Mouse (Mus musculus) gastrocnemius, postnatal 25 days (tissue): ENCODE measurements at regions not wholly inside any gene's neighbourhood (a gene's known extent, or its start where the extent isn't known, plus 50 kb on each side); places are given as distances from the start of the nearest gene placed in this dataset.

Experiments used
- DNase-seq: peaks from one replicate; pipeline ENCODE4 v3.0.0; 2022

- DNase-seq, result no peak
Measured at GRCm38 (mm10) chr10:43750401-43750800, 151.1 kb downstream of the Qrsl1 start.

- no peak for DNase-seq
Measured at GRCm38 (mm10) chr10:43750854-43751253, 150.7 kb downstream of the Qrsl1 start.

- DNase-seq, result peak; percentile 53
Measured at GRCm38 (mm10) chr10:43751881-43752675, 149.5 kb downstream of the Qrsl1 start.

GRCm38 (mm10) chr10:43756881-43757565 is 144.5 kb downstream of the Qrsl1 start:
- no peak for DNase-seq

GRCm38 (mm10) chr10:43758124-43759025 is 143.2 kb downstream of the Qrsl1 start:
- no peak for DNase-seq

- DNase-seq, result no peak
Measured at GRCm38 (mm10) chr10:43759186-43759905, 142.2 kb downstream of the Qrsl1 start.

- no peak for DNase-seq
Measured at GRCm38 (mm10) chr10:43759906-43760281, 141.7 kb downstream of the Qrsl1 start.

GRCm38 (mm10) chr10:43761979-43762570 is 139.5 kb downstream of the Qrsl1 start:
- DNase-seq, result no peak

- DNase-seq, result no peak
Measured at GRCm38 (mm10) chr10:43764581-43764980, 137.0 kb downstream of the Qrsl1 start.

GRCm38 (mm10) chr10:43765275-43765674 is 136.3 kb downstream of the Qrsl1 start:
- no peak for DNase-seq

GRCm38 (mm10) chr10:43765829-43766486 is 135.6 kb downstream of the Qrsl1 start:
- DNase-seq, result no peak

GRCm38 (mm10) chr10:43767961-43768726 is 133.4 kb downstream of the Qrsl1 start:
- no peak for DNase-seq

- DNase-seq, result no peak
Measured at GRCm38 (mm10) chr10:43769026-43769425, 132.5 kb downstream of the Qrsl1 start.

GRCm38 (mm10) chr10:43775807-43776206 is 125.7 kb downstream of the Qrsl1 start:
- DNase-seq, result no peak

GRCm38 (mm10) chr10:43777612-43778600 is 123.6 kb downstream of the Qrsl1 start:
- no peak for DNase-seq

GRCm38 (mm10) chr10:43780571-43780970 is 121.0 kb downstream of the Qrsl1 start:
- no peak for DNase-seq

- DNase-seq, result no peak
Measured at GRCm38 (mm10) chr10:43783304-43783703, 118.2 kb downstream of the Qrsl1 start.

GRCm38 (mm10) chr10:43790780-43791179 is 110.8 kb downstream of the Qrsl1 start:
- no peak for DNase-seq

- no peak for DNase-seq
Measured at GRCm38 (mm10) chr10:43791525-43792021, 110.0 kb downstream of the Qrsl1 start.
